Mouse (Mus musculus): ENCODE data around the gene Smpdl3b. TPM values are rescaled to one million over a fixed set of nuclear protein-coding genes. Genes with fewer than 3 reads are reported as not detected.
"Not testable (repeated sequence)": the region's sequence is repeated elsewhere in the genome, so short reads cannot be mapped to it uniquely, and the experiment has no call there.

Gene Smpdl3b
- polyA plus RNA-seq, 1 experiment from 2014 or later = 3.2 TPM

- 89% methylated on average over 18 of the region's 18 CpGs for WGBS
- ATAC-seq (replicated peaks; ENCODE audit: insufficient number of reproducible peaks, low FRiP score, low TSS enrichment, low read depth) = no peak
- no peaks in the 10 kb centered on the region for H3K36me3 ChIP-seq (replicated peaks; ENCODE audit: control insufficient read depth, insufficient read depth, low read depth, low read length)
Observed at GRCm38 (mm10) chr4:132801176-132802077, 44.4 kb upstream of the Smpdl3b start.

GRCm38 (mm10) chr4:132799845-132800244, 42.8 kb upstream of the Smpdl3b start:
- Histone ChIP-seq H3K4me3 (ENCODE audit: low read depth, low read length) (no peak overlapping the region), H3K4me1 (ENCODE audit: control insufficient read depth, insufficient read depth, low read length) (no peaks in the 10 kb centered on the region), H3K4me2 (ENCODE audit: low read depth, low read length) (no peak overlapping the region), H3K27me3 (ENCODE audit: control insufficient read depth, insufficient read depth, low read length) (peaks cover 1% of the 10 kb centered on the region; the same call in 1 of the 2 replicates), H3K27ac (replicated peaks; ENCODE audit: low read depth, low read length) (no peak overlapping the region), H3K9ac (replicated peaks; ENCODE audit: low read length) (no peak overlapping the region), H3K36me3 (replicated peaks; ENCODE audit: control insufficient read depth, insufficient read depth, low read depth, low read length) (no peaks in the 10 kb centered on the region), H3K9me3 (replicated peaks; ENCODE audit: control insufficient read depth, low read length) (no peaks in the 10 kb centered on the region)
- 92% methylated on average over 4 of the region's 4 CpGs for WGBS
- DNase-seq (ENCODE audit: low spot score) = no peak
- ATAC-seq (replicated peaks; ENCODE audit: insufficient number of reproducible peaks, low FRiP score, low TSS enrichment, low read depth) = no peak

More at GRCm38 (mm10) chr4:132801176-132802077, 44.4 kb upstream of the Smpdl3b start:
- Histone ChIP-seq H3K4me3 (ENCODE audit: low read depth, low read length) (no peak overlapping the region), H3K9me3 (replicated peaks; ENCODE audit: control insufficient read depth, low read length) (no peaks in the 10 kb centered on the region), H3K27me3 (ENCODE audit: control insufficient read depth, insufficient read depth, low read length) (no peaks in the 10 kb centered on the region), H3K27ac (replicated peaks; ENCODE audit: low read depth, low read length) (no peak overlapping the region), H3K4me1 (ENCODE audit: control insufficient read depth, insufficient read depth, low read length) (no peaks in the 10 kb centered on the region), H3K4me2 (ENCODE audit: low read depth, low read length) (no peak overlapping the region), H3K9ac (replicated peaks; ENCODE audit: low read length) (no peak overlapping the region)
- DNase-seq (ENCODE audit: low spot score) = no peak

- DNase-seq (ENCODE audit: low spot score); H3K4me2 ChIP-seq (ENCODE audit: low read depth, low read length); H3K4me1 ChIP-seq (ENCODE audit: control insufficient read depth, insufficient read depth, low read length); H3K9ac ChIP-seq (replicated peaks; ENCODE audit: low read length); ATAC-seq (replicated peaks; ENCODE audit: insufficient number of reproducible peaks, low FRiP score, low TSS enrichment, low read depth); H3K9me3 ChIP-seq (replicated peaks; ENCODE audit: control insufficient read depth, low read length); H3K27ac ChIP-seq (replicated peaks; ENCODE audit: low read depth, low read length); H3K27me3 ChIP-seq (ENCODE audit: control insufficient read depth, insufficient read depth, low read length); H3K4me3 ChIP-seq (ENCODE audit: low read depth, low read length); H3K36me3 ChIP-seq (replicated peaks; ENCODE audit: control insufficient read depth, insufficient read depth, low read depth, low read length): not testable (repeated sequence)
- 87% methylated on average over 3 of the region's 3 CpGs for WGBS
Observed at GRCm38 (mm10) chr4:132798666-132799065, 41.6 kb upstream of the Smpdl3b start.

- Histone ChIP-seq H3K4me1 (ENCODE audit: control insufficient read depth, insufficient read depth, low read length) (no peaks in the 10 kb centered on the region), H3K27ac (replicated peaks; ENCODE audit: low read depth, low read length) (no peak overlapping the region), H3K4me3 (ENCODE audit: low read depth, low read length) (no peak overlapping the region), H3K36me3 (replicated peaks; ENCODE audit: control insufficient read depth, insufficient read depth, low read depth, low read length) (no peaks in the 10 kb centered on the region), H3K9ac (replicated peaks; ENCODE audit: low read length) (no peak overlapping the region), H3K4me2 (ENCODE audit: low read depth, low read length) (no peak overlapping the region), H3K9me3 (replicated peaks; ENCODE audit: control insufficient read depth, low read length) (no peaks in the 10 kb centered on the region), H3K27me3 (ENCODE audit: control insufficient read depth, insufficient read depth, low read length) (peaks cover 5% of the 10 kb centered on the region; the same call in 1 of the 2 replicates)
- DNase-seq (ENCODE audit: low spot score) = no peak
- WGBS = 83% methylated on average over 4 of the region's 4 CpGs
- ATAC-seq (replicated peaks; ENCODE audit: insufficient number of reproducible peaks, low FRiP score, low TSS enrichment, low read depth) = no peak
Observed at GRCm38 (mm10) chr4:132798028-132798427, 41.0 kb upstream of the Smpdl3b start.

GRCm38 (mm10) chr4:132797461-132797860, 40.4 kb upstream of the Smpdl3b start:
- Histone ChIP-seq H3K27me3 (ENCODE audit: control insufficient read depth, insufficient read depth, low read length) (peaks cover 5% of the 10 kb centered on the region; the same call in 1 of the 2 replicates), H3K4me2 (ENCODE audit: low read depth, low read length) (no peak overlapping the region), H3K4me3 (ENCODE audit: low read depth, low read length) (no peak overlapping the region), H3K4me1 (ENCODE audit: control insufficient read depth, insufficient read depth, low read length) (no peaks in the 10 kb centered on the region), H3K36me3 (replicated peaks; ENCODE audit: control insufficient read depth, insufficient read depth, low read depth, low read length) (no peaks in the 10 kb centered on the region), H3K9ac (replicated peaks; ENCODE audit: low read length) (no peak overlapping the region), H3K9me3 (replicated peaks; ENCODE audit: control insufficient read depth, low read length) (no peaks in the 10 kb centered on the region), H3K27ac (replicated peaks; ENCODE audit: low read depth, low read length) (no peak overlapping the region)
- ATAC-seq (replicated peaks; ENCODE audit: insufficient number of reproducible peaks, low FRiP score, low TSS enrichment, low read depth) (no peak), DNase-seq (ENCODE audit: low spot score) (no peak)
- 86% methylated on average over 1 of the region's 1 CpGs for WGBS

GRCm38 (mm10) chr4:132796196-132796886, 39.3 kb upstream of the Smpdl3b start, which contains the start of gene Themis2:
Gene Themis2 (minus strand): TSS chr4:132796387.
- no peak for ATAC-seq (replicated peaks; ENCODE audit: insufficient number of reproducible peaks, low FRiP score, low TSS enrichment, low read depth)
- peak; percentile 67 for DNase-seq (ENCODE audit: low spot score)
- H3K4me1 ChIP-seq (ENCODE audit: control insufficient read depth, insufficient read depth, low read length) = no peaks in the 10 kb centered on the region

GRCm38 (mm10) chr4:132795171-132795570, 38.1 kb upstream of the Smpdl3b start:
- 53% methylated on average over 7 of the region's 7 CpGs for WGBS
- DNase-seq (ENCODE audit: low spot score) = no peak
- no peak overlapping the region for H3K4me2 ChIP-seq (ENCODE audit: low read depth, low read length)

More at GRCm38 (mm10) chr4:132796196-132796886, 39.3 kb upstream of the Smpdl3b start, which contains the start of gene Themis2:
- peak within 1 kb of the TSS; percentile 37; the same call in 1 of the 2 replicates for H3K4me2 ChIP-seq (ENCODE audit: low read depth, low read length)
- H3K9me3 ChIP-seq (replicated peaks; ENCODE audit: control insufficient read depth, low read length) = no peaks in the 10 kb centered on the region
- no peaks in the 10 kb centered on the region for H3K36me3 ChIP-seq (replicated peaks; ENCODE audit: control insufficient read depth, insufficient read depth, low read depth, low read length)
- H3K4me3 ChIP-seq (ENCODE audit: low read depth, low read length) = peak within 1 kb of the TSS; percentile 21; the same call in 1 of the 2 replicates
- 4% methylated on average over 21 of the region's 21 CpGs for WGBS
- H3K27me3 ChIP-seq (ENCODE audit: control insufficient read depth, insufficient read depth, low read length) = peaks cover 5% of the 10 kb centered on the region; the same call in 1 of the 2 replicates
- no peak within 1 kb of the TSS for H3K27ac ChIP-seq (replicated peaks; ENCODE audit: low read depth, low read length)
- peak within 1 kb of the TSS; percentile 15; the same call in 1 of the 2 replicates for H3K9ac ChIP-seq (replicated peaks; ENCODE audit: low read length)

More at GRCm38 (mm10) chr4:132795171-132795570, 38.1 kb upstream of the Smpdl3b start:
- no peak for ATAC-seq (replicated peaks; ENCODE audit: insufficient number of reproducible peaks, low FRiP score, low TSS enrichment, low read depth)
- Histone ChIP-seq H3K4me3 (ENCODE audit: low read depth, low read length) (no peak overlapping the region), H3K27ac (replicated peaks; ENCODE audit: low read depth, low read length) (no peak overlapping the region), H3K9ac (replicated peaks; ENCODE audit: low read length) (no peak overlapping the region), H3K36me3 (replicated peaks; ENCODE audit: control insufficient read depth, insufficient read depth, low read depth, low read length) (no peaks in the 10 kb centered on the region), H3K27me3 (ENCODE audit: control insufficient read depth, insufficient read depth, low read length) (peaks cover 5% of the 10 kb centered on the region; the same call in 1 of the 2 replicates), H3K4me1 (ENCODE audit: control insufficient read depth, insufficient read depth, low read length) (no peaks in the 10 kb centered on the region), H3K9me3 (replicated peaks; ENCODE audit: control insufficient read depth, low read length) (no peaks in the 10 kb centered on the region)

Data from embryonic facial prominence, embryonic 11.5 days (tissue).